Mouse (Mus musculus) limb, embryonic 15.5 days (tissue): ENCODE results near the gene Stk38l. TPM values are rescaled to one million over a fixed set of nuclear protein-coding genes. Genes with fewer than 3 reads are reported as not detected.

Experiments
- ATAC-seq: fragments of 200-750 bp; cut with Nextera tagmentation; 2 replicates; pipeline ENCODE4 v1.8.0; 2017; ENCODE audit warnings: low read depth, moderate TSS enrichment; ENCODE audit not compliant: insufficient number of reproducible peaks, low FRiP score, low TSS enrichment
- H3K27ac ChIP-seq: fragments of 300-500 bp; sonication (generic); 2 replicates; pipeline ENCODE4 v1.5.1; 2015; ENCODE audit warnings: moderate library complexity, mild to moderate bottlenecking, inconsistent platforms
- H3K27me3 ChIP-seq: fragments of 300-500 bp; sonication (generic); 2 replicates; pipeline ENCODE4 v1.6.1; 2015; ENCODE audit warnings: inconsistent platforms
- H3K36me3 ChIP-seq: fragments of 300-500 bp; sonication (generic); 2 replicates; pipeline ENCODE4 v1.6.1; 2015; ENCODE audit warnings: inconsistent platforms
- H3K4me1 ChIP-seq: fragments of 300-500 bp; sonication (generic); 2 replicates; pipeline ENCODE4 v1.6.1; 2015; ENCODE audit warnings: inconsistent platforms
- H3K4me2 ChIP-seq: fragments of 300-500 bp; sonication (generic); 2 replicates; pipeline ENCODE4 v1.6.1; 2015; ENCODE audit warnings: mild to moderate bottlenecking, inconsistent platforms
- H3K4me3 ChIP-seq: fragments of 300-500 bp; sonication (generic); 2 replicates; pipeline ENCODE4 v1.5.1; 2015; ENCODE audit warnings: mild to moderate bottlenecking, inconsistent platforms
- H3K9ac ChIP-seq: fragments of 300-500 bp; sonication (generic); 2 replicates; pipeline ENCODE4 v1.6.1; 2015; ENCODE audit warnings: inconsistent platforms
- H3K9me3 ChIP-seq: fragments of 300-500 bp; sonication (generic); 2 replicates; pipeline ENCODE4 v1.6.1; 2016; ENCODE audit warnings: inconsistent platforms
- WGBS: fragments of 180-500 bp; shearing (Covaris S2); methylation state at CpG from one replicate; pipeline ENCODE4 v1.1.7; 2015; 5-methylcytosine and 5-hydroxymethylcytosine counted together
- polyA plus RNA-seq: library from polyadenylated mRNA; unstranded; fragments of >200 nt; fragmentation: Nextera tagmentation; extraction: Ambion mirVana; gene quantifications from 2 replicates; pipeline ENCODE4 v1.2.1, GENCODE M21; 2015

Stk38l gene
- polyA plus RNA-seq, 1 experiment from 2014 or later: 17.4 TPM

DNA sequence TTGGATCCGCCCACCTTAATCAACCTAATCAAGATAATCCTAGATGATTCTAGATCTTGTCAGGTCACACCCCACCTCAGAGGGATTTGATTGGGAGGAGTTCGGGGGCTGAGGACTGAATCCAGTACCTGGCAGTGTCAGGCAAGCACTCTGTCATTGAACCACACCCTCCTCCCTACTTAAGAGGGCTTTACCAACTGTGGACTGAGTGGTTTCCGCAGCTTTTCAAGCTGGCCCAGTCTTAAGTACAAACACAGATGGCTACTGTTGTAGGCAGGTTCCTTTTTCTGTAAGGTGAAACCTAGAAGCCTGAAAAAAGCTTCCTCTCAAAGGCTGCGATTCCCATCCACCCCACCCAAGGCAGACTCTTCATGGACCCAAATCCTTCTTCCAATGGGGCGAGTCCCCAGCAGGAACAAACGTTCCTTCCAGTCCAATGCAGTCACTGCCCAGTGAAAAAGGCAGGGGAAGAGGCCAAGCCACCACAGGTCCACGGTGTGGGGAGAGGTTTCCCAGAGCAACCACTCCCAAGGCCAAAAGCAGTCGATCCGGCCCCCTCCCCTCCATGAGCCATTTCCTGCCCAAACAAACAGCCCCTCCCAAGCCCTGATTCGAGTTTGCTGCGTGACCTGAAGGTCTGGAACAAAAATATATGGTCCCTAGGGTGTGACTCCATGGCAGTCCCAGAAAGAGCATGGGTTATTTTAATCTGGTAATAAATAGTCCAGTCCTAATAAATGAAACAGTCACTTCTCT is 22.5 kb upstream of the Stk38l start:
- H3K4me3 ChIP-seq: no peak overlapping the region
- H3K9ac ChIP-seq: no peak overlapping the region
- peaks cover 13% of the 10 kb centered on the region for H3K4me1 ChIP-seq
- H3K36me3 ChIP-seq: no peaks in the 10 kb centered on the region
- H3K4me2 ChIP-seq: 0 out of 2 replicates have a peak overlapping the region, but pooled peaks have one; percentile 20
- H3K27ac ChIP-seq: peak overlapping the region; percentile 75
- H3K27me3 ChIP-seq: no peaks in the 10 kb centered on the region
- peak; percentile 66 for ATAC-seq
- no peaks in the 10 kb centered on the region for H3K9me3 ChIP-seq
- 39% methylated on average over 11 of the region's 11 CpGs for WGBS

DNA sequence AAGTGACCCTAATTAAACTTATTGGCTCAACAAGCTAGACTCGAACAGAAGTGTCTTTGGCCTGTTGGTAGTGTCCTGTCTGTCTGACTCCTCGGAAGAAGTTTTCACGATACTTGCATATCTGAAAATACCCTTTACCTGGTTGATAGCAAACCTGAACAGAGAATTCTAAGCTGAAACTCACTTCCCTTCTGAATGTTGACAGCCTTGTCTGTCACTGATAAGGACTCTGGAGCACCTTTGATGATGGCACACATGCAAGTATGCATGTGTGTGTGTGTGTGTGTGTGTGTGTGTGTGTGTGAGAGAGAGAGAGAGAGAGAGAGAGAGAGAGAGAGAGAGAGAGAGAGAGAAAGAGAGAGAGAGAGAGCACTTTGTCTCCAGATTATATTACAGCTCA is 21.4 kb upstream of the Stk38l start:
- 74% methylated on average over 3 of the region's 3 CpGs for WGBS
- Histone ChIP-seq H3K4me1 (peaks cover 13% of the 10 kb centered on the region), H3K9ac (no peak overlapping the region), H3K36me3 (no peaks in the 10 kb centered on the region), H3K4me2 (no peak overlapping the region), H3K9me3 (no peaks in the 10 kb centered on the region), H3K4me3 (no peak overlapping the region), H3K27ac (peak overlapping the region; percentile 75), H3K27me3 (no peaks in the 10 kb centered on the region)
- ATAC-seq: no peak

DNA sequence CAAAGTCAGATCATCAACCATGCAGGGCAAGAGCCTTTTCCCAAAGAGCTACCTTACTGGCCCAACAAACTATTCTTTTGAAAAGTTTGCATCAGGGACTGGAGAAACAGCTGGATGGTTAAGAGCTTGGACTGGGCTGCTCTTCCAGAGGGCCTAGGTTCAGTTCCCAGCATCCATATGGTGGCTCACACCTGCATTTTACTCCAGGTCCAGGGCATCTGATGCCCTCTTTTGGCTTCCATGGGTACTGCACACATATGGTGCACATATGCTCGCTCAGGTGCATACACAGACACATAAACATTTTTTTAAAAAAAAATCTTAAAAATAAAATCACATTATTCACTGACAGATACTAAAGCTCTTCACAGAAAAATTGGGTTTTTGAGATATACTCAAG is 19.2 kb upstream of the Stk38l start:
- Histone ChIP-seq H3K9ac (no peak overlapping the region), H3K27me3 (no peaks in the 10 kb centered on the region)
- 91% methylated on average over 1 of the region's 1 CpGs for WGBS

DNA sequence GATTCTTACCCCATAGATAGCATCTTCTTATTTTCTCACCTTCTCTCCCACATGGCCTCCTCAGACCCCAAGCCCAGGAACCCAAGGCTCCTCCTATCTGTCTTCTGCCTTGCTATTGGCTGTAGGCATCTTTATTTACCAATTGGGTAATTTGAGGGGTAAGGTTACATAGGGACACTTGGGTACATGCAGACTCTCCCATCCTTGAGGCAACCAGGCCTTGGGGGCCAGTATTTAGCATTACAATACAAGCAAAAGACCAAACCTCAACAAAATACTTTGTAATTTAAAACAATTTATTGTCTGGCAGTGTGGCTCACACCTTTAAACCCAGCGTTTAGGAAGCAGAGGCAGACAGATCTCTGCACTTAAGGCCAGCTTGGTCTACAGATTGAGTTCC is 5.2 kb upstream of the Stk38l start:
- no peaks in the 10 kb centered on the region for H3K4me1 ChIP-seq
- WGBS: 64% methylated on average over 1 of the region's 1 CpGs
- H3K4me2 ChIP-seq: no peak overlapping the region
- no peak for ATAC-seq
- no peaks in the 10 kb centered on the region for H3K36me3 ChIP-seq
- no peaks in the 10 kb centered on the region for H3K27me3 ChIP-seq
- H3K9me3 ChIP-seq: no peaks in the 10 kb centered on the region
- no peak overlapping the region for H3K4me3 ChIP-seq
- no peak overlapping the region for H3K27ac ChIP-seq
- no peak overlapping the region for H3K9ac ChIP-seq

More for the DNA sequence above, 19.2 kb upstream of the Stk38l start:
- Histone ChIP-seq H3K4me3 (no peak overlapping the region), H3K4me1 (peaks cover 13% of the 10 kb centered on the region), H3K9me3 (no peaks in the 10 kb centered on the region), H3K4me2 (no peak overlapping the region), H3K36me3 (no peaks in the 10 kb centered on the region), H3K27ac (no peak overlapping the region)
- ATAC-seq: no peak

DNA sequence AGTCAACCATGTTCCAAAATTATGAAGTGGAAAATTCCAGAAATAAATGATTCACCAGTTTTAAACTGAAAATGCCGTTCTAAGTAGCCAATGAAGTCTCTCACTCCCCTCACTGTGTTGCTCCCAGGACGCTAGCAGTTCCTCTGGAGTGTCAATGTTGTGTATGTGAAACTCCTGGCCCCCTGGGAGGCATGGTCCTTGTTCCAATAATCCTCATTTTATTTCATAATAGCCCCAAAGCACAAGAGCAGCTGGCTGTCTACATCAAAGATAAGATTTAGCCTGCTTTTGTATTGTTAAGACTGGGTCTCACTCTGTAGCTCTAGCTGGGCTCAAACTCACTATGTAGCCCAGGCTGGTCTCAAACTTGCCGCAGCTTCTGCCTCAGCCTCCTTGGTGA is 990 bp upstream of the Stk38l start:
- no peak for ATAC-seq

DNA sequence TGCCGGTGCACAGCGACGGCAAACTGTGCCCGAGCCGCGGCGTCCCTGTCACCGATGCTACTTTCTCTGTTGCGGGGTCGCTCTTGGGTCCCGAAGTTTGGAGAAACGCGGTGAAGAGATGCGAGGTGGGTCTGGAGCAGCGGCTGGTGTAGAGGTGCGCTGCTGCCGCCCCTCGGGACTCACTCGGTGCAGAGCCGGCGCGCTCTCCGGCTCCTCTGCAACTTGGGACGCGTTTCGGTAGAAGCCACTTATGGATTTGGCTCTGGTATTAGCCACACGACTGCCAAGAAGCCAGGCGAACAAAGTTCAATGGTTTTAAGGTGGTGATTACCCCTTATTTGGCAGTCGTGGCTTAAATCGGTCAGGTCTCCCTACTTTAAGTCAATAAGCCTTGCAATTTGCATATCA is 593 bp downstream of the Stk38l start:
- Histone ChIP-seq H3K4me3 (peak overlapping the region; percentile 96), H3K4me2 (peak overlapping the region; percentile 74), H3K4me1 (peaks cover 11% of the 10 kb centered on the region), H3K9ac (peak overlapping the region; percentile 82), H3K36me3 (no peaks in the 10 kb centered on the region), H3K27ac (peak overlapping the region; percentile 82), H3K27me3 (no peaks in the 10 kb centered on the region), H3K9me3 (no peaks in the 10 kb centered on the region)
- WGBS: 0% methylated on average over 30 of the region's 30 CpGs
- peak; percentile 63; the same call in 1 of the 2 replicates for ATAC-seq

More for the DNA sequence above, 990 bp upstream of the Stk38l start:
- Histone ChIP-seq H3K36me3 (no peaks in the 10 kb centered on the region), H3K9ac (no peak overlapping the region), H3K4me1 (peaks cover 11% of the 10 kb centered on the region), H3K27ac (no peak overlapping the region), H3K4me3 (no peak overlapping the region), H3K4me2 (no peak overlapping the region), H3K27me3 (no peaks in the 10 kb centered on the region), H3K9me3 (no peaks in the 10 kb centered on the region)
- 92% methylated on average over 3 of the region's 3 CpGs for WGBS

DNA sequence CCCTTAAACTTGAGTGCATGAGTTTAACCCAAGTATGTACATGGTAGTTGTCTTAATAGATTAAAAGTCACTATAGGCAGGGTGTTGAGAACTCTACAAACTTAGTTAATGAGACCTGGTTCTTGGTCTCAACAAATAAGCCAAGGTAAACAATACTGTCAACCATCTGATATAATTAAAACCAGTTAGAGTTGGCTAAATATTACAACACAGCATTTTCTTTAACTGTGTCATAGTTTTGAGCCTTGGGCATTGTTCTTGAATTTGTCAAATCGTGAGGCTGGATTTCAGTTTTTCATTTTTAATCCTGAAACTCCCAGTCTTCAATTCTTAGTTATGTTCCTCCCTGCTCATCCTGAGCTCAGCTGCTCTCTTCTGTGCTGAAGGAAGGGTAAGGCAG is 6.2 kb downstream of the Stk38l start:
- H3K4me1 ChIP-seq: peaks cover 21% of the 10 kb centered on the region
- no peak overlapping the region for H3K27ac ChIP-seq
- no peak overlapping the region for H3K4me3 ChIP-seq
- no peak overlapping the region for H3K9ac ChIP-seq
- 63% methylated on average over 1 of the region's 1 CpGs for WGBS
- H3K36me3 ChIP-seq: no peaks in the 10 kb centered on the region
- no peak for ATAC-seq
- no peak overlapping the region for H3K4me2 ChIP-seq
- H3K9me3 ChIP-seq: no peaks in the 10 kb centered on the region
- no peaks in the 10 kb centered on the region for H3K27me3 ChIP-seq

DNA sequence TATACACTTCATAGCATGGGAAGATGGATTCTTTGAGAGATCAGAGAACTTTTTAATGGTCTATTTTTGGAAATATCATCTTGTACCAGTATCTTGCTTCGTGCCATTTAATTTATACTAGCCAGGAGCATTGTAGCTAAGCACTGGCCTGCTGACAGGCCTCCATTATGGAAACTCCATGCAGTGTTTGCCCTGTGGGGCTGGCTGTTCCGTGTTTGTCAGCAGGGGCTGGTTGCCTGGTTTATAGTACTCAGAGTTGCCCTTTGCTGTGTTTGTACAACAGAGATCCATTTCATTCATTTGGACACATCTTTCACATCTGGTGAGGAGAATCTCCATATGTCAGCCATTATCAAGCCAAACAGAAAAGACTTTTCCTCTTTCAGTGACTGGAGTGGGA is 6.9 kb downstream of the Stk38l start:
- WGBS: 38% methylated on average over 2 of the region's 2 CpGs
- no peaks in the 10 kb centered on the region for H3K9me3 ChIP-seq
- no peak overlapping the region for H3K4me2 ChIP-seq
- ATAC-seq: no peak
- no peak overlapping the region for H3K9ac ChIP-seq
- H3K27ac ChIP-seq: no peak overlapping the region
- H3K4me3 ChIP-seq: no peak overlapping the region
- H3K36me3 ChIP-seq: no peaks in the 10 kb centered on the region
- peaks cover 20% of the 10 kb centered on the region for H3K4me1 ChIP-seq
- no peaks in the 10 kb centered on the region for H3K27me3 ChIP-seq

DNA sequence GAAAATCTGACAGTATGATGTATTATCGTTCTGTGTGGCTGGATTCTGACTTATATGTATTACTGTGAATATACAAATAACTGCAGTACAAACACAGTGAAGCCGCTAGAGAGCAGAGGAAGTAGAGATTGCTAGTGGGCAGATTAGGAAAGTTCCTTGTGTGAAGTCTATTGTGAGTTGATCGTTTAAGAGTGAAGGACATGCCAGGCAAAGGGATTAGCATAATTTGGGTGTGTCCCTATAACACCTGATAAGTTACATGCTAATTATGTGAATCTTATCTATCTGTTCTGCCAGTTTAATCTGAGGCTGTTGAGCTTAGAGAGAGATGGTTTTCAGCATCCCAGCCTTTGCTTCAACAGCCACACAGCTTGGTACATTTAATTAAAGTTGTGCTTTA is 7.4 kb downstream of the Stk38l start:
- 68% methylated on average over 3 of the region's 3 CpGs for WGBS
- Histone ChIP-seq H3K27me3 (no peaks in the 10 kb centered on the region), H3K4me2 (no peak overlapping the region), H3K4me1 (peaks cover 15% of the 10 kb centered on the region), H3K9me3 (no peaks in the 10 kb centered on the region), H3K36me3 (no peaks in the 10 kb centered on the region), H3K4me3 (no peak overlapping the region), H3K9ac (no peak overlapping the region), H3K27ac (no peak overlapping the region)
- ATAC-seq: no peak

DNA sequence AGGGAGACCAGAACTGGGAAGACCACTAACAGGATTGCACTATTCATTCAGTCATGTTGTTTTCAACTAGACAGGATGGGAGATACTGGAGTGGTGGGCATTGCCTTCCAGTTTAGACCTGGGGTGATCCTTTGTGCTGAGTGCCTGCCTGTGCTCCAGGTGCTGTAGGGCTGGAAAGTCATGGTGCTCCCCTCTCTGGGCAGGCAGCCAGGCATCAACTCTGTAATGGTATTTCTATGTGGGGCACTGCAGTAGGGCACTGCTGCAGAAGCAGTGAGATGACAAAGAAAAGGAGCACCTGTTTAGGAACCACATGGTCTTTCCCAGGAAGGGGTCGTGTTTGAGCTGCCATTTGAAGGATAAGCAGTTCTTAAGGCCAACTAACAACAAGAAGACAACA is 7.9 kb downstream of the Stk38l start:
- 36% methylated on average over 1 of the region's 1 CpGs for WGBS
- Histone ChIP-seq H3K36me3 (no peaks in the 10 kb centered on the region), H3K27ac (no peak overlapping the region), H3K9me3 (no peaks in the 10 kb centered on the region), H3K4me2 (no peak overlapping the region), H3K4me3 (no peak overlapping the region), H3K27me3 (no peaks in the 10 kb centered on the region), H3K4me1 (peaks cover 14% of the 10 kb centered on the region), H3K9ac (no peak overlapping the region)
- no peak for ATAC-seq

DNA sequence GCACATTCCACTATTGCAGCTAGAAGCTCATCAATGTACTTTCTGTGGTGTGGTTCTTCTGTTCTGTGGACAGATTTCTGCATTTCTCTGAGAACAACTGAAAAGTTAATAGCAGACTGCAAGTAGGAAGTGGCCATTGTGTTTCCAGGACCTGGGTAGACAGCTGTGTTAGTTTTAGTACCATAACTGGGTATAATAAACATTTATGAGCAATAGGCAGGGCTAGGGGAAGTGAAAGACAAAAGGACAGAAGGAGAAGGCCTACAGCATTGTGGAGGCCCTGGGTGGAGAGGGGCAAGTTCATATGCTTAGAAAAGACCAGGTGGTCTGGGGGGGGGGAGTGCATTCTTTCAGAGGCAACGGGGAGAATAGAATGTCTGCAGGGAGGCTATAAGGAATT is 8.8 kb downstream of the Stk38l start:
- H3K27ac ChIP-seq: no peak overlapping the region; the same call in 1 of the 2 replicates
- ATAC-seq: no peak
- 35% methylated on average over 1 of the region's 1 CpGs for WGBS

DNA sequence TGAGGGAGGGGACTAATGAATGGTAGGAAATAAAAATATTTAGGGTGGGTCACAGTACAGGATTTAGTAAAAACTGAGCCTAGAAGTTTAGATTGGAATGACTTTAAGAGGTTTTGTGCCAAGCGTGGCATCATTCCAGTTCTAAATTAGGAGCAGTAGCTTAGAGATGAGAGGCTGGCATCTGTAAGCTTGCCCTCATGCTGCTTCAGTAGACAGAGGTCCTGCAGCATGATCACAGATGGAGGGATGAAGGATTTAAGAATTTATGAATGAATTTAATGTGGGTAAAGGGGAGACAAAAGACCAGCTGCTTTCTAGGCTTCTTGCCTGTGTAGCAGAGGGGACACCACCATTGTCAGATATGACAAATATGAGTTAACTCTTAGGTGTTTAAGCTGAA is 14.1 kb downstream of the Stk38l start:
- Histone ChIP-seq H3K27me3 (no peaks in the 10 kb centered on the region), H3K9me3 (no peaks in the 10 kb centered on the region), H3K27ac (no peak overlapping the region), H3K36me3 (no peaks in the 10 kb centered on the region), H3K4me1 (peaks cover 5% of the 10 kb centered on the region; the same call in 1 of the 2 replicates), H3K4me3 (no peak overlapping the region), H3K9ac (no peak overlapping the region), H3K4me2 (no peak overlapping the region)
- no peak for ATAC-seq
- WGBS: 72% methylated on average over 1 of the region's 1 CpGs

More for the DNA sequence above, 8.8 kb downstream of the Stk38l start:
- Histone ChIP-seq H3K9me3 (no peaks in the 10 kb centered on the region), H3K4me1 (peaks cover 14% of the 10 kb centered on the region), H3K4me3 (no peak overlapping the region), H3K4me2 (no peak overlapping the region), H3K36me3 (no peaks in the 10 kb centered on the region), H3K27me3 (no peaks in the 10 kb centered on the region), H3K9ac (no peak overlapping the region)
